Mouse (Mus musculus): Measurements from ENCODE around the gene Clspn.

Clspn gene

DNA sequence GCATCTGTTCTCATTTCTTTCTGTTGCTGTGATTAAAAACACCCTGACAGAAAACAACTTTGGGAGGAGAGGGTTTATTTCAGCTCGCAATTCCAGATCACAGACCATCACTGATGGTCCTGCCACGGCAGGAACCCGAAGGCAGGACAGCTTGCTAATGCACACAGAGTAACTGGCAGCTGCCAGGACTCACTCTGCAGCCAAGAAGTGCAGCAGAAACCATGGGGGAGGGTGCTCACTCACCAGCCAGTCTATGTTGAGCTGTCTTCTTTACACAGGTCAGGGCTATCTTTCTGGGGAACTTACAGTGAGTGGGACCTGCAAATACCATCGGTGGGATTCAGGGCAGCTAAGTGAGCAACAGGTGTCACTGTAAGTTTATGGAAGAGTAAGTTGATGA lies 80.7 kb downstream of the Clspn start:
- DNase-seq (ENCODE audit: low spot score), result no peak

DNA sequence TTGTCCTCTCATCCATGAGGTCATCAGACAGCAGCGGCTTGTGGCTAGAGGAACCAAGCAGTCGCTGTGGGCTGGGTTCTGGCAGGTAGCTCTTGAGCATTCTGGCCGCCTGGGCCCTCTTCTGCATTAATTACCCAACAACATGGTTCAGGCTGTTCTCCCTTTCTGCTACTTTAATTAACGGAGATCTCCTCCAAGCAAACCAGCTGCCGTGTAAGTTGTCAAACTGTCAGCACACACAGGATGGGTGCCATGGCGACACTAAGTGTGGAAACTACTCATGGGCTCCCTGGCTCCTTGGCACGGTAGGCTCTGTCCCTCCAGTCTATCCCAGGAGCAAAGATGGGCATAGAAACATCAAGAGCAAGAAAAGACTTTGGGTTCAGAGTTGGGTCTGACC lies 82.6 kb downstream of the Clspn start:
- no peak for DNase-seq (ENCODE audit: low spot score)

DNA sequence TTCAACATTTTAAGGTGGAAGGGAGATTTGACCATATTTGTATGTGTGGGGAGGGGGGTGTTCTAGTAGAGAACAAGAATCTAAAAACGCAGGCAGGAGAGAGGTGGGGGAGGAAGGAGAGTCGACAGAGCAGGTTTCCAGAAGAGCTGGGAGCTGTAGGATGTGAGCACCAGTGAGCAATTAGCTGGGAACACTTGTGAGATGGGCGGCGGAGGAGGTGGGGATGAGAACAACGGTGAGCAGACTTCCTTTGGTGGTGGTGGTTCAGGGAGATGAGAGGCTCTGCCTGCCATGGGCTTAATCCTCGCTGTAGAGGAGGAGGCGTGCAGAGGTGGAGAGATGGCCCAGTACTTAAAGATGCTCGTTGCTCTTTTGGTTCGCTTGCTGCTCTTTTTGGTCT lies 85.2 kb downstream of the Clspn start:
- DNase-seq (ENCODE audit: low spot score), result peak; percentile 40

All from left cerebral cortex, adult 11 months (tissue).